Mouse (Mus musculus) hindbrain, embryonic 15.5 days (tissue): ENCODE results near the gene Atp2a2. TPM values are rescaled to one million over a fixed set of nuclear protein-coding genes. Genes with fewer than 3 reads are reported as not detected.

Experiments used
- ATAC-seq: fragments of 200-750 bp; cut with Nextera tagmentation; 2 replicates; pipeline ENCODE4 v1.8.0; 2017; ENCODE audit warnings: low read depth, moderate number of reproducible peaks, moderate TSS enrichment; ENCODE audit not compliant: low FRiP score
- H3K27ac ChIP-seq: fragments of 300-500 bp; sonication (generic); replicated peaks from 2 replicates; pipeline ENCODE4 v1.5.1; 2015; ENCODE audit warnings: mild to moderate bottlenecking, inconsistent platforms
- H3K27me3 ChIP-seq: fragments of 300-500 bp; sonication (generic); 2 replicates; pipeline ENCODE4 v1.6.1; 2015; ENCODE audit warnings: control low read depth, inconsistent platforms
- H3K36me3 ChIP-seq: fragments of 300-500 bp; sonication (generic); 2 replicates; pipeline ENCODE4 v1.6.1; 2015; ENCODE audit warnings: control low read depth, inconsistent platforms
- H3K4me1 ChIP-seq: fragments of 300-500 bp; sonication (generic); replicated peaks from 2 replicates; pipeline ENCODE4 v1.6.1; 2015; ENCODE audit warnings: control low read depth, inconsistent platforms
- H3K4me2 ChIP-seq: fragments of 300-500 bp; sonication (generic); 2 replicates; pipeline ENCODE4 v1.6.1; 2015; ENCODE audit warnings: moderate library complexity, mild to moderate bottlenecking, inconsistent platforms
- H3K4me3 ChIP-seq: fragments of 300-500 bp; sonication (generic); 2 replicates; pipeline ENCODE4 v1.5.1; 2015; ENCODE audit warnings: mild to moderate bottlenecking, inconsistent platforms
- H3K9ac ChIP-seq: fragments of 300-500 bp; sonication (generic); 2 replicates; pipeline ENCODE4 v1.6.1; 2015; ENCODE audit warnings: inconsistent platforms
- H3K9me3 ChIP-seq: fragments of 300-500 bp; sonication (generic); 2 replicates; pipeline ENCODE4 v1.6.1; 2016; ENCODE audit warnings: control low read depth, inconsistent platforms
- WGBS: fragments of 180-500 bp; shearing (Covaris S2); methylation state at CpG from one replicate; pipeline ENCODE4 v1.1.7; 2015; 5-methylcytosine and 5-hydroxymethylcytosine counted together
- polyA plus RNA-seq: library from polyadenylated mRNA; unstranded; fragments of >200 nt; fragmentation: Nextera tagmentation; extraction: Ambion mirVana; gene quantifications from 2 replicates; pipeline ENCODE4 v1.2.1, GENCODE M21; 2015

Atp2a2 gene
- polyA plus RNA-seq, 1 experiment from 2014 or later = 55.1 TPM

- Histone ChIP-seq H3K4me1 (no peaks in the 10 kb centered on the region), H3K4me3 (no peak overlapping the region), H3K9ac (no peak overlapping the region), H3K9me3 (no peaks in the 10 kb centered on the region), H3K36me3 (peaks cover 6% of the 10 kb centered on the region; the same call in 1 of the 2 replicates), H3K4me2 (no peak overlapping the region), H3K27me3 (no peaks in the 10 kb centered on the region), H3K27ac (no peak overlapping the region)
- ATAC-seq = no peak
- WGBS = 70% methylated on average over 6 of the region's 6 CpGs
Observed at GRCm38 (mm10) chr5:122412826-122413225, 89.2 kb downstream of the Atp2a2 start.

- Histone ChIP-seq H3K4me1 (no peaks in the 10 kb centered on the region), H3K36me3 (peaks cover 16% of the 10 kb centered on the region), H3K9ac (no peak overlapping the region), H3K9me3 (no peaks in the 10 kb centered on the region), H3K27ac (no peak overlapping the region), H3K4me3 (no peak overlapping the region), H3K4me2 (no peak overlapping the region), H3K27me3 (no peaks in the 10 kb centered on the region)
- WGBS = 85% methylated on average over 5 of the region's 5 CpGs
- ATAC-seq = no peak
Observed at GRCm38 (mm10) chr5:122411892-122412291, 90.1 kb downstream of the Atp2a2 start.

GRCm38 (mm10) chr5:122409692-122410645 lies 92.1 kb downstream of the Atp2a2 start:
- ATAC-seq = no peak
- no peaks in the 10 kb centered on the region for H3K9me3 ChIP-seq
- H3K36me3 ChIP-seq = peaks cover 33% of the 10 kb centered on the region
- H3K4me3 ChIP-seq = no peak overlapping the region
- WGBS = 85% methylated on average over 19 of the region's 19 CpGs
- no peaks in the 10 kb centered on the region for H3K4me1 ChIP-seq
- no peak overlapping the region for H3K4me2 ChIP-seq
- no peaks in the 10 kb centered on the region for H3K27me3 ChIP-seq
- no peak overlapping the region for H3K27ac ChIP-seq
- no peak overlapping the region for H3K9ac ChIP-seq

- H3K4me3 ChIP-seq = no peak overlapping the region
- H3K9ac ChIP-seq = no peak overlapping the region
- H3K4me2 ChIP-seq = no peak overlapping the region
- H3K27ac ChIP-seq = no peak overlapping the region
- H3K36me3 ChIP-seq = peaks cover 62% of the 10 kb centered on the region
- no peaks in the 10 kb centered on the region for H3K9me3 ChIP-seq
- WGBS = 94% methylated on average over 10 of the region's 10 CpGs
- no peaks in the 10 kb centered on the region for H3K27me3 ChIP-seq
- H3K4me1 ChIP-seq = no peaks in the 10 kb centered on the region
- no peak for ATAC-seq
Observed at GRCm38 (mm10) chr5:122405537-122405936, 96.5 kb downstream of the Atp2a2 start.

Other genes with a start within 250 kb of the Atp2a2 start
- gene Tctn1, start 237.8 kb downstream of the Atp2a2 start, polyA plus RNA-seq = 5.1 and 5.3 TPM in 2 replicates
- 8.1 and 8.2 TPM in 2 replicates for gene Pptc7, start 217.9 kb downstream of the Atp2a2 start, polyA plus RNA-seq
- gene Rad9b, start 148.0 kb downstream of the Atp2a2 start, polyA plus RNA-seq = 19.4 and 20.2 TPM in 2 replicates
- gene Vps29, start 147.9 kb downstream of the Atp2a2 start, polyA plus RNA-seq = 302 and 317 TPM in 2 replicates
- gene Gpn3, start 130.3 kb downstream of the Atp2a2 start, polyA plus RNA-seq = 39.5 and 45.7 TPM in 2 replicates
- 146 and 153 TPM in 2 replicates for gene Fam216a, start 129.9 kb downstream of the Atp2a2 start, polyA plus RNA-seq
- 139 and 142 TPM in 2 replicates for gene Arpc3, start 110.3 kb downstream of the Atp2a2 start, polyA plus RNA-seq
- 46.0 and 47.7 TPM in 2 replicates for gene Anapc7, start 80.5 kb downstream of the Atp2a2 start, polyA plus RNA-seq
- gene Ift81, start 112.3 kb upstream of the Atp2a2 start, polyA plus RNA-seq = 52.9 and 68.5 TPM in 2 replicates
- gene P2rx7, start 141.7 kb upstream of the Atp2a2 start, polyA plus RNA-seq = 5.7 and 6.1 TPM in 2 replicates
- 16.7 and 17.0 TPM in 2 replicates for gene P2rx4, start 205.3 kb upstream of the Atp2a2 start, polyA plus RNA-seq